Mouse (Mus musculus): Measurements from ENCODE around the gene Olfr93.

DNA sequence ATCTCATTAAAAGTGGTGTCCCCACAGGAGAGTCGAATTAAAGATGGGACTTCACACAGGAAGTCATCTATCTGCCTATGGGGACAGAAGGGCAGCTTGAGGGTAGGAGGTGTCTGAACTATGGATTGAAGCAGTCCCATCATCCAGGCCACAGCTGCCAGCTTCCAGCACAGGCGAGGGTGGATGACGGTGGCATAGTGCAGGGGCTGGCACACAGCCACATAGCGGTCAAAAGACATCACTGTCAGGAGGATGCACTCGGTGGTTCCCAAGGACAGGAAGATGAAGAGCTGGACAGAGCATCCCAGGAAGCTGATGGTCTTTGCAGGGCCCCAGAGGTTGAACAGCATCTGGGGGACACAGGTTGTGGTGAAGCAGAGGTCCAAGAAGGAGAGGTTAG is 68.0 kb downstream of the Olfr93 start:
- no peak for TF ChIP-seq CTCF (IDR thresholded peaks at IDR 0.05; ENCODE audit: extremely low read depth, insufficient read depth, low read length)
- TF ChIP-seq POLR2A (IDR thresholded peaks at IDR 0.05; ENCODE audit: extremely low read depth, insufficient read depth, low read length): no peak

Measured in cortical plate, adult 2 months (tissue).